Mouse (Mus musculus) gonadal fat pad, adult 2 months (tissue): ENCODE data around the gene Vmn1r85. TPM values are rescaled to one million over a fixed set of nuclear protein-coding genes. Genes with fewer than 3 reads are reported as not detected.
"Not testable (repeated sequence)": the region's sequence is repeated elsewhere in the genome, so short reads cannot be mapped to it uniquely, and the experiment has no call there.

Source experiments
- DNase-seq: peaks from one replicate; pipeline ENCODE4 v3.0.0-alpha.2; 2012; ENCODE audit warnings: low read depth
- polyA plus RNA-seq: library from polyadenylated mRNA; depleted of rRNA; stranded (reverse); fragments of >200 nt; gene quantifications from 2 replicates; pipeline ENCODE4 v1.2.3, GENCODE M21; 2012; rRNA removed

The Vmn1r85 gene
- polyA plus RNA-seq: not detected in 2 replicates

DNA sequence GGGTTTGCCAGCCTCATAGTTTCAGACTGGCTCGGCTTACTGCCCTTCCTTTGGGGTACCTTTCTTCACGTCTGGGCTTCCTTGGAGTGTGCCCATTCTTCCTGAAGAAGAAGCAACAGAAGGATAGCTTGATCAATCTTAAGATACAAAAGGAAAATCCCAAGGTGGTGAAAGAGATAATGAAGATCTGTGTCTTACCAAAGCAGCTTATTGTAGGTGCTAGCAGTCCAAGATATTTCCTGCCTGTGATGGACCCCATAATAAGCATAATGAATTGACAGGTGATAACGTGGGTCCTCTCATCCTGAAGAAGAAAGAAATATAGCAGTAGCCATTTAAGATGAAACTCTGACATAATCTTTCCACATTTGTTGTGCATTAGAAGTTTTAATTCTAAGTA, at the start of gene Vmn1r85:
TSS of gene Vmn1r85 (minus strand) at position 101 of the 400 bp plus-strand sequence.
- DNase-seq: no peak

- no peak for DNase-seq
Observed at GRCm38 (mm10) chr7:13140057-13140456, 45.1 kb upstream of the Vmn1r85 start, which contains the start of gene Vmn1r87. Gene Vmn1r87, minus strand, starts transcription at chr7:13140157.

DNA sequence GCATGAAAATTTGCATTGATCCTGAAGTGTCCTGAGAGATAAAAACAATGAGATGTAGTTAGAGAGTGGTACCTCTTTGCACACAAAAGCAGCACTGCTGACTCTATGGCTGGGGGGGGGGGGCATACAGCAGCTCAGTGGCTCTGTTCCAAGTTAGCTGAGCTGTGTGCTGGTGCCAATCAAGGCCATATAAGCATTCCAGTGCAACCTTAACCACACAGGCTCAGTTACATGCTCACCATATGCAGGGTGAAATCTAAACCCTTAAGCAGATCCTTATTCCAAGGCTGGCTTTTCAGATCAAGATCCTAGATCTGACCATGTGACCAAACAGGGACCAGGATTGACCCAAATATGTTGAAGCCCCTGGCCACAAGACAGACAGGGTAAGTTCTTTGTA, 42.4 kb upstream of the Vmn1r85 start:
- DNase-seq: no peak

DNA sequence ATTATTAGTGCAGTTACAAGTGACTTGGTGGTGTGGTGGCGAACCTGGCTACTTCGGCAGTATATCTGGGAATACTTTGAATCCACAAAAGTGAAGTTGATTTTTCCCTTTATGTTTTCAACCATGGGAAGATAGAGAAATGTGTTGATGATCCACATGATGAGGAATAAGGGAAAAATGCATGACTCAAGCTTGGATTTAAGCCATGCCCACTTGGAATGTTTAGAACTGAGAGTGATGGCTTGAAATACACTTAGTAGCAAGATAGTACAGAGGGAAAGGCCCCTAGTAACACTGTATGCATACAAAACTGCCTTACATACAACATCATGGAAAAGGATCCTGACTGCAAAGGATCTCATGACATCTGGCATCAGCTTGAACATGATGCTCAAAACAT, 36.9 kb upstream of the Vmn1r85 start:
- no peak for DNase-seq

GRCm38 (mm10) chr7:13123554-13124153, 28.7 kb upstream of the Vmn1r85 start:
- DNase-seq: not testable (repeated sequence)

DNA sequence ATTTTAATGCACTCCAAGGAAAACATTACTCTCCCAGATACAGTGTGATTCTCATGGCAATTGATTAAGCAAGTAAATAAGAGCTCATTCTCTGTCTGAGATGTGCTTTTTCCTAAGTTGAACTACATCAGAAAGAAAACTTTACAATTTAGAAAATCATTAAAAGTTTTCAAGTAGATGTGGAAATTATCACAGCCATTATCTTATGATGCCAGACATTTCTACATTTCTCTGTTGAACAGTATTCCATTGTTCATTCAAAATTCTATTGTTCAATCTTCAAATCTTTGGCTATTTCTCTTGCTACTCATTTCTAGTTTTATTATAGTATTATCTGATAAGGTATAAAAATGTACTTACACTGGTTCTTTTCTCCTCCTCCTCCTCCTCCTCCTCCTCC, 24.8 kb upstream of the Vmn1r85 start, which contains the start of gene Vmn1r86:
TSS of gene Vmn1r86 (minus strand) at position 101 of the 400 bp plus-strand sequence.
- no peak for DNase-seq

GRCm38 (mm10) chr7:13072293-13072692, 22.7 kb downstream of the Vmn1r85 start:
- no peak for DNase-seq

DNA sequence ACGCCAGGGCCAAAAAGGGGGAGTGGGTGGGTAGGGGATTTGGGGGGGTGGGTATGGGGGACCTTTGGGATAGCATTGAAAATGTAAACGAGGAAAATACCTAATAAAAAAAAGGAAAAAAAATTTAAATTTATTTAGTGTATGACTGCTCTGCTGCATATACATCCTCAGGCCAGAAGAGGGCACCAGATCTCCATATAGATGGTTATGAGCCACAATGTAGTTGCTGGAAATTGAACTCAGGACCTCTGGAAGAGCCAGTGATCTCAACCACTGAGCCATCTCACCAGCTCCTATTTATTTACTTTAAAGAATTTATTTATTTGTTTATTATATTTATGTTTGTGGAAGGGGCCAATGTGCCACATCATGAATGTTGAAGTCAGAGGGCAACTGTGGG, 31.6 kb downstream of the Vmn1r85 start:
- DNase-seq: not testable (repeated sequence)

- no peak for DNase-seq
Observed at GRCm38 (mm10) chr7:13059536-13059935, 35.4 kb downstream of the Vmn1r85 start.

DNA sequence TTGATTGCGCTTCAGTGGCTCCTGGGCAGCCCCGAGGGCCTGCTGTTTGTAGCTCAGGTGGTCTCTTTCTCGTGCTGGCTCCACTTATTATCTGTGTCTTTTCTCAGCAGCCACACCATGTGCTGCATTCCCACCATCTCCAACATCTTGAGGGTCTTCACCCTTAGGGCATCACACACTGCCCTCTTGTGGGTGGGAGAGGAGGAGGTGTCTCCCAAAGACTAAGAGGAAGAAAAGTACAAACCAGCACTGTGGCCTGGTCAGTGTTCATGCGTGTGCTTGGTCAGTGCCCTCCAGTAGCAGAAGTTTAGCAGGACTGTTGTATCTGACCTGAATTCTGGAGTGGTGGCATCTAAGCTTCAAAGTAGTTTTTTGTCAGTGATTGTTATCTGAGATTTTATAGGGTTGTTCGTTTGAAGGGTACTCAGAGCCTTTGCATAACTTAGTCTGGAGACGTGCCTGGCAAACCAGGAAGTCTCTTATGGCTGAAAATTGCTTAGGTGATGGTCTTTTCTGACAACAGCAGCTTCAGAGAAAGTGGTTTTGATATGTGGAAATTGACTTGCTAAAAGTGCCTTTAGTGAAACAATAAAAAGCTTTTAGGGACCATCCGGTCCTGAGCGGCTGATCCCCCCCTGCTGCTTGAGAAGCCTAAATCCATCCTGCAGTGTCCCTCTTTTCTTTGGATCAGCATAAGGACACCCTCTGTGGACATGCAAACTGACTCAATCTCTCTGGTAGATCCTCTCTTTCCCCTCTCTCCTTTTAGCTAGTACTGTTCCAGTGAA, 37.9 kb downstream of the Vmn1r85 start:
- DNase-seq: no peak

DNA sequence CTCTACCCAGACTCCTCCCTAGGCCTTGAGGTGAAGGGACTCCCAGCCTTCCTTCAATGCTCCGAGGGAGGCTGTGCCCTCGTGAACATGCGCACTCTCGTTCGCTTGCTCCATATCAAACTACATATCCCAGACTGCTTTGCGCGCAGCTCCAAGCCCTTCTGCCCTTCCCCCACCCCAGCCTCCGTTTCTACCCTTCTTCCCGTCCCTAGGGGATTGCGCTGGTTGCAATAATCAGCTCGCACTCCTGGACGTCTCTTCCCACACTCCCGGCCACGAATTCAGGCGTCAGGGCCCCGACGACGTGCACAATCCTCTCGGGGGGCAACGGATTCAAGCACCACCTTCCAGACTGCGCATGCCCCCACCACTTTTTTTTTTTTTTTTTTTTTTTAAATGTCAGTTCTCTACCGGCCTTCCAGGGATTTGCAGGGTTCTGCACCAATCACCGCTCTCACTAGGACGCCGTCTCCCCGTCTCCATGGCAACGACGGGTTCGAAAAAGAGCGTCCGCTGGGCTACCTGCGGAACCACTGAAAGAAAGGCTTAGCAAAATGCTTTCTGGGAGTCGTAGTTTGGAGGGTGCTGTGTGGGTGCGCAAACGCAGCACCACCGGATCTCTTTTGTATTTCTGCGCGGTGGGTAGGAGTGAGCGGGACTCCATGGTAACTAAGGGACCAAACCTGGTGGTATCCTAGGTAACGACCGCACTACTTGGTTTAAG, 40.5 kb downstream of the Vmn1r85 start, which contains the start of gene Mzf1:
TSS of gene Mzf1 (minus strand) at position 478 of the 724 bp plus-strand sequence.
- peak; percentile 77 for DNase-seq

- DNase-seq: no peak
Observed at GRCm38 (mm10) chr7:13053961-13054286, 41.0 kb downstream of the Vmn1r85 start.

DNA sequence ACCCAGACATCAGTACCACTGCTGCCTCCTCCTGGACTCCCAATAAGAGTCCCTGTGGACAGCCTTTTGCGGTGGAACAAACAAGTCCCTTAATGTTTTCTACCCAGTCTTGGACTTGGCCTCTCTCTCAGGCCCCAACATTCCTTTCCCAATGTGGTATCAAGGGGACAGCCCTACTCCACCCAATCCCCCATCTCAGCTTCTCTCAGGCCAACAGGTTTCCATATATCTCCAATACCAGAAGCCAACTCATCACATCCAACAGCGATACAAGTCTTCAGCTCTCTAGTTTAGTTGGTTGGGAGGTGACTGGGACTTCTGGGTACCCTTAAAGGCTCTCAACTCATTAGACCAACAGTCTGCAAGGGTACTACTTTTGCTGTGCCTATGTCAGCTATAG, 41.5 kb downstream of the Vmn1r85 start:
- no peak for DNase-seq

DNA sequence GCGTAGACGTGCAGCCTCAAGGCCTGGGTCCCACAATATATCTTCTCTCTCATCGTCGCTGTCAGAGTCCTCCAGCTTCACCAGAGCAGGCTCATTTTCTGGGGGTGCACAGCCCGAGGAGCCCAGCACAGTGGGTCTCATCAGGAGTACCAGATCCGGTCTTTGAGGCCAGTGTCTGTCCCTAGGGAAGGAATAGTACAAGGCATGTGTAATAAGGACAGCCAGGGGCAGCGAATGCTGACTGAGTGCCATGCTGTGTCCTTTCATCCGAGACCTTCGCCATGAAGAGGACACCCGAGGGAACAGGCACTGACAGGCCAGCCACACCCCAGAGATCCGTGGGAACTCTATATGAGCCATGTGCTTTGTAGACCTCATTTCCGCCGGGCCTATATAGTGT, 42.0 kb downstream of the Vmn1r85 start:
- no peak for DNase-seq

- DNase-seq: no peak
Observed at GRCm38 (mm10) chr7:13046084-13046483, 48.9 kb downstream of the Vmn1r85 start.

DNA sequence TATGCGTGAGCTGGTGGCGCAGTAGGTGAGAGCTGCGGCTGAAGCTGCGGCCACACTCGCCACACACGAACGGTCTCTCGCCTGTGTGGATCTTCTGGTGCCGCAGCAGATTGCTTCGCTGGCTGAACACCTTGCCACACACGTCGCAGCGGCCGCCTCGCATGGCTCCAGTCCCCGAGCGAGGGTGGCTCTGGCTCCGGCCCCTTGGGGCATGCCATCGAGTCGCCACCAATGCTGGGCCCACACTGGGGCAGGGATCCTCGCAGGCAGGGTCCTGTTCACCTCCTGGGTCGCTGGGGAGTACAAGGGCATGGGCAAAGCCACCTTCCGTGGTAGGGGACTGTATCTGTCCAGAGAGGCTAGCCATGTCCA, 50.7 kb downstream of the Vmn1r85 start:
- DNase-seq: no peak

GRCm38 (mm10) chr7:13043445-13044253, 51.3 kb downstream of the Vmn1r85 start:
- no peak for DNase-seq

GRCm38 (mm10) chr7:13043120-13043444, 51.9 kb downstream of the Vmn1r85 start:
- no peak for DNase-seq

DNA sequence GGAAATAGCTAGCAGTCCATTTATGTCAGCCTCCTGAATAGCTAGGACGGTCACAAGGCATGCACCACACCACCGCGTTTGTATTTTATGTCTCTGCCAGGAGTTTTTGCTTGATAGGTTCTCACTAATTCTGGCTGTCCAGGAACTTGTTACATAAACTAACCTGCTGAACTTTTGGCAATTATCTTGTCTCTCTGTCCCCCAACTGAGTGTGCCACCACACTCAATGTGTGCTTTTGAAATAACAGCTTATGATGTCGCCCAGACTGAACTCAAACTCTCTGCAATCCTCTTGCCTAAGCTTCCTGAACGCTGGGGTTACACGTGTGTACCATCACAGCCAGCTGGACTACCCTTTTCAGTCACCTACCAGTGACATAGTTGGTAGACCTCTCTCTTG, 52.5 kb downstream of the Vmn1r85 start:
- DNase-seq: no peak

DNA sequence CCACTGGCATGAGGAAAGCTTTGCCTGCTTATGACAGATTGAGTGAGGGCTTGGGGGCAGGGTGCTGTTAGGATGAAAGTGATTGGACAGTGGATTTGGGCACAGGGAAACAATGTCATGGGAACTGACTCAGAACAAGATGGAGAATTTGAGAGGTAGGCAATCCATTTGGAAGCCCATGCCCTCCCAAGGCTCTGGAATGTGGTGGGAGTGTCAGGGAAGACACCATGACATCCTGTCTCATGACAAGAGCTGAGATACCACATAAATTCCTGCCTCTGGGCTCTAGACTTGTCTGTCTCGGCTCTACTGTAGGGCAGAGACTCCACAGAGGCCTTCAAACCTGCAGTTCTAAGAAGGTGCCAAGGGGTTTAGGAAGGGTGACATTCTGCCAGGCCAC, 53.7 kb downstream of the Vmn1r85 start:
- no peak for DNase-seq

DNA sequence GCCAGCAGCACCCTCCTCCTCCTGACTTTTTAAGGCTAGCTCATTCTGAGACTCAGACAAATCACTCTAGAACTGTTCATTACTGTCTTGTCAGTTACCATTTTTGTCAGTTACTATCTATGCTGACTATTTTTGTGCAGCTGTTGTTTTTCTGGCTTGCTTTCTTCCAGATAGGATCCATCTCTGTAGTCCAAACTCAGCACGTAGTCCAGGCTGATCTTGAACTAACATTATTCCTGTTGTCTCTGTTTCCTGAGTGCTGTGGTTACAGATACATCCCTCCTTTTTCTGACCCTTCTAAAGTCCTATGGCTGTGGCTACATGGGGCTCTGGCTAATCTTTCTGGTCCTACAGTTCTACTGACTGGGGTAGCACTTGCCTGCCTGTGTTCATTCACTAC, 55.8 kb downstream of the Vmn1r85 start:
- no peak for DNase-seq

GRCm38 (mm10) chr7:13038621-13039169, 56.3 kb downstream of the Vmn1r85 start:
- DNase-seq: no peak
